Mouse (Mus musculus) forebrain, embryonic 16.5 days (tissue): ENCODE measurements around the gene Olfr622. TPM values are rescaled to one million over a fixed set of nuclear protein-coding genes. Genes with fewer than 3 reads are reported as not detected.

ENCODE experiments used
- ATAC-seq: fragments of 200-750 bp; cut with Nextera tagmentation; 2 replicates; pipeline ENCODE4 v1.8.0; 2017; ENCODE audit warnings: mild to moderate bottlenecking, moderate library complexity
- H3K27ac ChIP-seq: fragments of 300-500 bp; sonication (generic); 2 replicates; pipeline ENCODE4 v1.5.1; 2014; ENCODE audit warnings: low read length, control low read depth
- H3K27me3 ChIP-seq: fragments of 300-500 bp; sonication (generic); replicated peaks from 2 replicates; pipeline ENCODE4 v1.6.1; 2014; ENCODE audit warnings: low read length; ENCODE audit not compliant: control insufficient read depth, insufficient read depth
- H3K36me3 ChIP-seq: fragments of 300-500 bp; sonication (generic); 2 replicates; pipeline ENCODE4 v1.6.1; 2014; ENCODE audit not compliant: control insufficient read depth, insufficient read depth
- H3K4me1 ChIP-seq: fragments of 300-500 bp; sonication (generic); replicated peaks from 2 replicates; pipeline ENCODE4 v1.6.1; 2014; ENCODE audit warnings: low read length; ENCODE audit not compliant: control insufficient read depth, insufficient read depth
- H3K4me2 ChIP-seq: fragments of 300-500 bp; sonication (generic); 2 replicates; pipeline ENCODE4 v1.6.1; 2014; ENCODE audit warnings: mild to moderate bottlenecking, low read length, control low read depth
- H3K4me3 ChIP-seq: fragments of 300-500 bp; sonication (generic); replicated peaks from 2 replicates; pipeline ENCODE4 v1.5.1; 2014; ENCODE audit warnings: mild to moderate bottlenecking, low read length, control low read depth
- H3K9ac ChIP-seq: fragments of 300-500 bp; sonication (generic); replicated peaks from 2 replicates; pipeline ENCODE4 v1.6.1; 2014; ENCODE audit warnings: low read depth, low read length, control low read depth
- H3K9me3 ChIP-seq: fragments of 300-500 bp; sonication (generic); 2 replicates; pipeline ENCODE4 v1.6.1; 2016; ENCODE audit warnings: low read length; ENCODE audit not compliant: control insufficient read depth
- WGBS: fragments of 180-500 bp; shearing (Covaris S2); extraction: QIAGEN DNeasy Blood & Tissue Kit; methylation state at CpG from one replicate; pipeline ENCODE4 v1.1.7; 2014; 5-methylcytosine and 5-hydroxymethylcytosine counted together
- polyA plus RNA-seq: library from polyadenylated mRNA; unstranded; fragments of >200 nt; fragmentation: Nextera tagmentation; extraction: Ambion mirVana; gene quantifications from 2 replicates; pipeline ENCODE4 v1.2.1, GENCODE M21; 2015

The Olfr622 gene
- polyA plus RNA-seq, result not detected in 2 replicates

GRCm38 (mm10) chr7:103642602-103643001 is at the start of gene Olfr622:
TSS of gene Olfr622 (minus strand) at chr7:103642702.
- Histone ChIP-seq H3K4me2 (no peak within 1 kb of the TSS), H3K4me3 (no peak within 1 kb of the TSS), H3K4me1 (no peaks in the 10 kb centered on the region), H3K9ac (no peak within 1 kb of the TSS), H3K27ac (no peak within 1 kb of the TSS), H3K27me3 (no peaks in the 10 kb centered on the region), H3K36me3 (no peaks in the 10 kb centered on the region), H3K9me3 (no peaks in the 10 kb centered on the region)
- no peak for ATAC-seq
- WGBS, result 74% methylated on average over 1 of the region's 1 CpGs

GRCm38 (mm10) chr7:103682420-103682819 is 39.9 kb upstream of the Olfr622 start, which contains the start of gene Olfr625-ps1:
TSS of gene Olfr625-ps1 (plus strand) at chr7:103682720.
- Histone ChIP-seq H3K9me3 (no peaks in the 10 kb centered on the region), H3K9ac (no peak within 1 kb of the TSS), H3K4me3 (no peak within 1 kb of the TSS), H3K27ac (no peak within 1 kb of the TSS), H3K4me1 (no peaks in the 10 kb centered on the region), H3K36me3 (no peaks in the 10 kb centered on the region), H3K4me2 (no peak within 1 kb of the TSS), H3K27me3 (no peaks in the 10 kb centered on the region)
- ATAC-seq, result no peak

GRCm38 (mm10) chr7:103671091-103671490 is 28.6 kb upstream of the Olfr622 start, which contains the start of gene Olfr624:
TSS of gene Olfr624 (minus strand) at chr7:103671191.
- Histone ChIP-seq H3K4me2 (no peak within 1 kb of the TSS), H3K27me3 (no peaks in the 10 kb centered on the region), H3K36me3 (no peaks in the 10 kb centered on the region), H3K4me3 (no peak within 1 kb of the TSS), H3K9me3 (no peaks in the 10 kb centered on the region), H3K4me1 (no peaks in the 10 kb centered on the region), H3K9ac (no peak within 1 kb of the TSS), H3K27ac (no peak within 1 kb of the TSS)
- WGBS, result 90% methylated on average over 2 of the region's 2 CpGs
- ATAC-seq, result no peak

- Histone ChIP-seq H3K4me3 (no peak within 1 kb of the TSS), H3K36me3 (no peaks in the 10 kb centered on the region), H3K27ac (no peak within 1 kb of the TSS), H3K9me3 (no peaks in the 10 kb centered on the region), H3K4me1 (no peaks in the 10 kb centered on the region), H3K9ac (no peak within 1 kb of the TSS), H3K4me2 (no peak within 1 kb of the TSS), H3K27me3 (no peaks in the 10 kb centered on the region)
- ATAC-seq, result no peak
Observed at GRCm38 (mm10) chr7:103663598-103663997, 21.1 kb upstream of the Olfr622 start, which contains the start of gene Olfr623. TSS of gene Olfr623 (minus strand) at chr7:103663698.

GRCm38 (mm10) chr7:103644070-103644469 is 1.6 kb upstream of the Olfr622 start:
- Histone ChIP-seq H3K9me3 (no peaks in the 10 kb centered on the region), H3K9ac (no peak overlapping the region), H3K4me3 (no peak overlapping the region), H3K27ac (no peak overlapping the region), H3K4me2 (no peak overlapping the region), H3K36me3 (no peaks in the 10 kb centered on the region), H3K27me3 (no peaks in the 10 kb centered on the region), H3K4me1 (no peaks in the 10 kb centered on the region)
- no peak for ATAC-seq
- 86% methylated on average over 4 of the region's 4 CpGs for WGBS

DNA sequence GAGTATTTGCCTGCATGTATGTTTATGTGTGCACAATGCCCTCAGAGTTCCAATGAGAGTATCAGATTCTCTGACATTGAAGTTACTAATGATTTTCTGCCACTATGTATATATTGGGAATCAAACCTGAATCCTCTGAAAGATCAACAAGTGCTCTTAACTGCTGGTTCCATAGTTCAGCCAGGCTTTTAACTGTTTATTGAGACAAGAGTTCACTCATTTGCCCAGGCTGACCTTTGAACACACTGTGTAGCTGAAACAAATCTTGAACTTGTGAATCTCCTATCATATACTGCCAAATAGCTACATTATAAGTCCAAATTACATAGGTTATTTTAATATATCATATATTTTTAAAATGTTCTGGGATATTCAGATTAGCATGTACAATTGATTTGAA is 5.7 kb downstream of the Olfr622 start:
- no peak overlapping the region for H3K4me2 ChIP-seq
- no peak overlapping the region for H3K9ac ChIP-seq
- no peak for ATAC-seq
- H3K4me3 ChIP-seq, result no peak overlapping the region
- H3K27me3 ChIP-seq, result no peaks in the 10 kb centered on the region
- H3K36me3 ChIP-seq, result no peaks in the 10 kb centered on the region
- H3K4me1 ChIP-seq, result no peaks in the 10 kb centered on the region
- H3K27ac ChIP-seq, result no peak overlapping the region
- no peaks in the 10 kb centered on the region for H3K9me3 ChIP-seq

GRCm38 (mm10) chr7:103612434-103612833 is 30.1 kb downstream of the Olfr622 start, which contains the start of gene Olfr620:
TSS of gene Olfr620 (minus strand) at chr7:103612534.
- 77% methylated on average over 2 of the region's 2 CpGs for WGBS
- H3K4me3 ChIP-seq, result no peak within 1 kb of the TSS
- no peak within 1 kb of the TSS for H3K27ac ChIP-seq
- no peaks in the 10 kb centered on the region for H3K4me1 ChIP-seq
- H3K36me3 ChIP-seq, result no peaks in the 10 kb centered on the region
- no peak within 1 kb of the TSS for H3K9ac ChIP-seq
- H3K4me2 ChIP-seq, result no peak within 1 kb of the TSS
- ATAC-seq, result no peak
- no peaks in the 10 kb centered on the region for H3K9me3 ChIP-seq
- no peaks in the 10 kb centered on the region for H3K27me3 ChIP-seq

DNA sequence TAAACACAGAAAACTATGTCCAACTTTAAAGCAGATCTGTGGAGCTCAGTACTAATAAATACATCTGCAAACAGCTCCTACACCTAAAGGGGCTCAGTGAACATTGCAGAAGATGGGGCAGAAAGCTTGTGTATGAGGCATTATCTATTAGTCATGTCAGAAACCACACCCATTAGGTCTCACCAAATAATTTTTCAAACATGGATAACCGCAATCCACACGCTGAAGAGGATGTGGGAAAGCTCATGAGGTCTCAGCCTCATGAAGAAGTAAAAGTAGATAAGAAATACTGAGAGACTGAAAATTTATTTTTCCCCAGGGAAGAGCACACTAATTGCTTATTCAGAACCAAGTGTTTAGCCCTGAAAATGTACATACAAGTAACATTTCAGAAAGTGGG is 35.1 kb downstream of the Olfr622 start:
- H3K27me3 ChIP-seq, result no peaks in the 10 kb centered on the region
- H3K27ac ChIP-seq, result no peak overlapping the region
- H3K4me3 ChIP-seq, result no peak overlapping the region
- H3K36me3 ChIP-seq, result no peaks in the 10 kb centered on the region
- no peaks in the 10 kb centered on the region for H3K4me1 ChIP-seq
- no peak for ATAC-seq
- H3K9me3 ChIP-seq, result no peaks in the 10 kb centered on the region
- 88% methylated on average over 2 of the region's 2 CpGs for WGBS
- H3K4me2 ChIP-seq, result no peak overlapping the region
- no peak overlapping the region for H3K9ac ChIP-seq

DNA sequence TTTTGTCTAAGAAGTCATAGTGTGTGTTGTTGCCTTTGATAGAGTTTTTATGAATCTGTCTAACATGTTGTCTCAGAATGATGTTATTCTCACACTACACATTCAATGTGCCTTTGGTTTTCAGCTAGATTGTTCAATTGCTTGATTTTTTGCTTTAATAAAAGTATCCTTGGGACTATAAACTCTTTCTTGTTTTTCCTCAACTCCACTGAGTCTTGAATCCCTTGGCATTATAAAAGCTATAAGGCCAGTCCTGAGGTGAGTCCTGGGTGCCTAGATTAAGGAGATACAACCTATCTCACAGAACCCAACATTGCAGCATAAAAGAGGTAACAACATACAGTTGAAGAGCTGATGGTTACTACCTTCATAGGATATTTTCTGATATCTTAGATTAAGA is 42.2 kb downstream of the Olfr622 start, which contains the start of gene Olfr619:
Gene Olfr619 (plus strand): TSS at position 301 of the 400 bp plus-strand sequence.
- Histone ChIP-seq H3K4me3 (no peak within 1 kb of the TSS), H3K9me3 (no peaks in the 10 kb centered on the region), H3K36me3 (no peaks in the 10 kb centered on the region), H3K9ac (no peak within 1 kb of the TSS), H3K27me3 (no peaks in the 10 kb centered on the region), H3K27ac (no peak within 1 kb of the TSS), H3K4me1 (no peaks in the 10 kb centered on the region), H3K4me2 (no peak within 1 kb of the TSS)
- ATAC-seq, result no peak

DNA sequence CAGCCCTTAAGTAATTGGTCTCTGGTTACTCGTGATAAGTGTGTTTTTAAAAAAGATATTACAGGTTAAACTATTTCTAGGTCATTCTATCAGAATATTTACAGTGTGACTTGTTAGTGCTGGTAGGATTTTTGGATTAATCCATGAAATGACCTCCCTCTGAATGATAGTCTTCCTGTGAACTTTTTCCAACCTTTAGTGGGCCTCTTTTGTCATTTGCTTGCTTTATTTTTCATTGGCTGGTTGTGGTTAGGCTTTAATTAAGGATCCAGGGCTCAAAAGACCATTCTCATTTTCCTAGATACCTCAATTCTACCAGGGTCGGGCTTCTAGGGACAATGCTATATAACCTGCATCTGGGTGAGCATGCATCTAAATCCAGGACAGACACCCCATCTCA is 52.7 kb downstream of the Olfr622 start, which contains the start of gene Olfr618:
Gene Olfr618 (plus strand): TSS at position 301 of the 400 bp plus-strand sequence.
- no peak within 1 kb of the TSS for H3K4me2 ChIP-seq
- H3K27ac ChIP-seq, result no peak within 1 kb of the TSS
- no peaks in the 10 kb centered on the region for H3K9me3 ChIP-seq
- H3K36me3 ChIP-seq, result no peaks in the 10 kb centered on the region
- H3K9ac ChIP-seq, result no peak within 1 kb of the TSS
- no peak for ATAC-seq
- 49% methylated on average over 2 of the region's 2 CpGs for WGBS
- H3K4me1 ChIP-seq, result no peaks in the 10 kb centered on the region
- H3K4me3 ChIP-seq, result no peak within 1 kb of the TSS
- H3K27me3 ChIP-seq, result no peaks in the 10 kb centered on the region
